Mouse (Mus musculus) embryonic stem cell, embryonic (primary cell): ENCODE results near the gene Fance.

Experiments used
- CTCF ChIA-PET, 4 experiments: fragments of 300-600 bp in 2 of 4; fragments of 350-600 bp in 2 of 4; sonication (Branson Sonifier 250); formaldehyde crosslinking; loops; one replicate each; lab custom pipeline; 2022; ENCODE audit warnings: inconsistent platforms in 2 of 4; lab: Charles Lee
- POLR2A ChIA-PET, 4 experiments: fragments of 300-600 bp in 2 of 4; fragments of 350-600 bp in 2 of 4; sonication (Branson Sonifier 250); formaldehyde crosslinking; loops; one replicate each; lab custom pipeline; 2022; ENCODE audit warnings: antibody characterized with exemption in 4 of 4, inconsistent platforms in 1 of 4; lab: Charles Lee

Fance gene

GRCm38 (mm10) chr17:28344050-28344607, 30.8 kb downstream of the Fance start:
- POLR2A ChIA-PET = interaction anchor here (1.0 to 45.8 kb wide), 6 partner anchors 12 to 31 kb away, joined by 3 to 990 read pairs (median 8); partner anchors contain the start of genes Fance (in 2 of the 4) and Rpl10a (in 1 of the 4)

GRCm38 (mm10) chr17:28344670-28345069, 31.4 kb downstream of the Fance start:
- POLR2A ChIA-PET = interaction anchor here (1.0 to 45.8 kb wide), 10 partner anchors 11 to 144 kb away, joined by 3 to 990 read pairs (median 6); partner anchors contain the start of genes Fance (in 2 of the 4) and Rpl10a (in 2 of the 4)
- CTCF ChIA-PET = interaction anchor here in 3 of 4 experiments (0.6 to 2.1 kb wide), 8 partner anchors 13 to 48 kb away, joined by 3 to 12 read pairs (median 4); partner anchors contain the start of gene Fance (in 1 of the 3)

More at GRCm38 (mm10) chr17:28344050-28344607, 30.8 kb downstream of the Fance start:
- CTCF ChIA-PET = interaction anchor here in 3 of 4 experiments (0.6 to 0.9 kb wide), 4 partner anchors 22 to 262 kb away, joined by 3 to 4 read pairs (median 4); no protein-coding TSS in a partner anchor

- ChIA-PET CTCF (interaction anchor here (0.5 to 2.1 kb wide), 11 partner anchors 13 to 1350 kb away, joined by 3 to 18 read pairs (median 4); partner anchors contain the start of gene Fance (in 1 of the 4)), POLR2A (interaction anchor here (0.6 to 45.8 kb wide), 14 partner anchors 11 to 163 kb away, joined by 3 to 990 read pairs (median 6); partner anchors contain the start of genes Fance (in 2 of the 4) and Rpl10a (in 2 of the 4))
These were observed 32.0 kb downstream of the Fance start for GRCm38 (mm10) chr17:28345271-28345721.

DNA sequence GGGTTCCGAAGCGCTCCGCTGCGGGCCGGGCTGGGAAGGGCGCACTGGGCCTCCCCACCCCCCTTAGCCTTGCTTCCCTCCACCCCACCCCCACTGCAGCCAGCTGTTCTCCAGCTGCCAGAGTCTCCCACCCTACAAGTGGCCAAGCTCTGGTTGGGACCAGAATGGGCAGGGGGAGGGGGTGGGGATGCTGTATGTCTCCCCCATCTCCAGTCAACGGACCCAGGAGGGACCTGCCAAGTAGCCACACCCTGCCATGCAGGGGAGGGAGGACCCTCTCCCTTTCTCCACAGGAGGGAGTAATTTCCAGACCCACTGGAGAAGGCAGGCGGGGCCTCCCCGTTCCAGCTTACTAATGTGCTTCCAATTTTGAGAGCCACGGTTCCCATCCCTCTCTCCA, 32.6 kb downstream of the Fance start:
- ChIA-PET POLR2A (interaction anchor here (0.6 to 45.8 kb wide), 14 partner anchors 10 to 260 kb away, joined by 3 to 990 read pairs (median 6); partner anchors contain the start of genes Rpl10a (in 2 of the 4) and Fance (in 1 of the 4)), CTCF (interaction anchor here (0.5 to 2.1 kb wide), 10 partner anchors 13 to 1350 kb away, joined by 3 to 12 read pairs (median 4); no protein-coding TSS in a partner anchor)

GRCm38 (mm10) chr17:28347327-28347726, 34.0 kb downstream of the Fance start:
- POLR2A ChIA-PET = interaction anchor here in 3 of 4 experiments (0.6 to 45.8 kb wide), 3 partner anchors 15 to 23 kb away, joined by 3 to 990 read pairs (median 3); partner anchors contain the start of genes Fance (in 1 of the 3) and Rpl10a (in 1 of the 3)
- CTCF ChIA-PET = no interaction called here

DNA sequence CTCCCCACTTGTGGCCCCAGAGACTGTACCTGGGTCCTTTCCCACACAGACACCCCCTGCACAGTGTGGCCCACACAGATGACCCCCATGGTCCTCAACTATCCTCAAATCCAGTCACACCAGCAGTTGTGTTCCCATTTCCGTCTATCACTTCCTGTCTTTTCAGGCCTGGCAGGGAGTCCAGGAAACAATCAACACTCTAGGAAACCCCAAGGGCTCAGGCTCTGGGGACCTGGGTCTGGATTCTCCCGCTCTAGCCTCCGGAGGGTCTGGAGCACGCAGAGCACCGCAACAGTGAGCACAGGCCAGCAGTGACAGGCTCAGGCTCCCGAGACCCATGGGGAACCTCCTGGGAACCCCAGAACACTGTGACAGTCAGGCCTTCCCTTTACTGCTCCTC, 34.9 kb downstream of the Fance start:
- POLR2A ChIA-PET = interaction anchor here (0.7 to 45.8 kb wide), 9 partner anchors 10 to 181 kb away, joined by 3 to 990 read pairs (median 8); partner anchors contain the start of genes Rpl10a (in 2 of the 4) and Fance (in 1 of the 4)
- CTCF ChIA-PET = interaction anchor here in 2 of 4 experiments (0.6 to 2.9 kb wide), 4 partner anchors 10 to 127 kb away, joined by 3 to 11 read pairs (median 7); no protein-coding TSS in a partner anchor

GRCm38 (mm10) chr17:28349264-28349880, 36.1 kb downstream of the Fance start:
- ChIA-PET POLR2A (interaction anchor here (0.6 to 45.8 kb wide), 18 partner anchors 8 to 200 kb away, joined by 3 to 990 read pairs (median 8); partner anchors contain the start of genes Rpl10a (in 2 of the 4), Fance (in 1 of the 4), Tulp1 (in 1 of the 4) and Zfp523 (in 1 of the 4)), CTCF (interaction anchor here in 3 of 4 experiments (0.5 to 2.9 kb wide), 11 partner anchors 8 to 176 kb away, joined by 3 to 11 read pairs (median 4); no protein-coding TSS in a partner anchor)

- CTCF ChIA-PET = interaction anchor here (0.5 to 2.9 kb wide), 23 partner anchors 9 to 375 kb away, joined by 3 to 11 read pairs (median 4); partner anchors contain the start of gene Def6 (in 1 of the 4)
- POLR2A ChIA-PET = interaction anchor here (0.5 to 45.8 kb wide), 26 partner anchors 8 to 689 kb away, joined by 3 to 990 read pairs (median 4); partner anchors contain the start of genes Rpl10a (in 2 of the 4), Tulp1 (in 2 of the 4), Fance (in 1 of the 4) and Zfp523 (in 1 of the 4)
These were observed 36.7 kb downstream of the Fance start for GRCm38 (mm10) chr17:28349901-28350465.

DNA sequence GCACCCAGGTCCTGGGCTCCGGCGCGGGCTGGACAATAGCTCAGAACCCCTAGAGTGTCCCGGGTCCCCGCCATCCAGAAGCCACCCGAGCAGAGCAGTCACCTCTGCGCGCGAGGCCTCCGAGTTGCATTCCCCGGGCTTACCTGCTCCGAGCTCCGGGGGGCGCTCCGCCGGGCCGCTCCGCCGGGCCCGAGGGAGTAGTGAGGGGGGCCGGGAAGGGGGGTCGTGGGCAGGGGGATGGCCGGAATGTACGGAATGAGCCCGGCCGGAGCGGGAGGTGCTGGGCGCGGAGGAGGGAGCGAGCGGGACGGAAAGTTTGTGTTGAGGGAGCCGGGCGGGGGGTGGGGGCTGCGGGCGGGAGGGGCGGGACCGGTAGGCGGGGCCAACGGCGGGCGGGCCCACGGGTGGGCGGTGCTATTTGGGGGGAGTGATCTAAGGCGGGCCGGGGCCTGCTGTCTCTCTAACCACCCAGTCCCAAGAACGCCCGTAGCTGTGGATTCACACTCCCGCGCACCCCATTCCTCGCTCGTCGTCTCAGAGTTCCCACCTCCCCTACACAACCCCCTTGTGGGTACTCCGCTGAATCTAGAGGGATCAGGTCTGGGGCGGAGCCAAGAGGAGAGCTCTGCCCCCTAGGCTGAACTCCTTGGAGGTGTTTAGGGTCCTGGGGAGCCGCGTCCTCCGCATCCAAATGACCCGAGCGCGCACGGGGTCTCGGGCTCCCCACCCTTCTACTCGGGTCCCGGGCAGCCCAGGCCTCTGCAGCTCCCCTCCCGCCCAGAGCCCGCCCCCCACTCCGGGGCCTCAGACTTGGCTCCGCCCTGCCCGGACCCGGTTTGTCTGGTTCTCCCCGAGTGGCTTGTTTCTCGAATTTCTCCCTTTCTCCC, 37.4 kb downstream of the Fance start, which contains the start of gene Tead3:
Gene Tead3, minus strand, starts transcription at position 352 of the 887 bp plus-strand sequence.
- POLR2A ChIA-PET = interaction anchor here (0.5 to 45.8 kb wide), 31 partner anchors 9 to 688 kb away, joined by 3 to 990 read pairs (median 4); partner anchors contain the start of genes Rpl10a (in 2 of the 4), Tulp1 (in 2 of the 4), Fance (in 1 of the 4) and Ppard (in 1 of the 4)

GRCm38 (mm10) chr17:28351353-28351890, 38.1 kb downstream of the Fance start:
- CTCF ChIA-PET = interaction anchor here in 3 of 4 experiments (0.7 to 2.9 kb wide), 9 partner anchors 9 to 636 kb away, joined by 3 to 11 read pairs (median 5); partner anchors contain the start of gene Rpl10a (in 1 of the 3)
- POLR2A ChIA-PET = interaction anchor here (0.6 to 45.8 kb wide), 20 partner anchors 8 to 172 kb away, joined by 3 to 990 read pairs (median 4); partner anchors contain the start of genes Rpl10a (in 2 of the 4), Tulp1 (in 2 of the 4), Fance (in 1 of the 4) and Ppard (in 1 of the 4)

More for the DNA sequence above, 37.4 kb downstream of the Fance start, which contains the start of gene Tead3:
- CTCF ChIA-PET = interaction anchor here (0.5 to 2.9 kb wide), 27 partner anchors 10 to 637 kb away, joined by 3 to 11 read pairs (median 4); partner anchors contain the start of genes Def6 (in 1 of the 4) and Rpl10a (in 1 of the 4)

DNA sequence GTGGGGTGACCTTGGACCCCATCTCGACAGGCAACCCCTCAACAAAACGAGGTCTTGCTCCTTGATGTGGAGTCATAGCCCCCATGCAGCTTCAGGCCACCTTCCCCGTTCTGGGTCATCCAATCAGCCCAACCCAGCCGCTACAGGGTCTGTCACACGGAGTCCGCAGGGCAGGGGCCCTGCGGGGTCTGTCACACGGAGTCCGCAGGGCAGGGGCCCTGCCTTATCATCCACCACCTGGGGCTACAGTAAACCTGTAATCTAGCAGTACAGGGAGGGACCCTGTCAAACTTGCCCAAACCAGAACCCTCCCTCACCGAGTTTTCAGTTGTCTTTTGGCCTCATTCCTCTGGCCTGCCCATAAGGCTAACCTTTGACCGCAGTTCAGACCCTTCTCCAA, 38.7 kb downstream of the Fance start:
- CTCF ChIA-PET = no interaction called here
- POLR2A ChIA-PET = interaction anchor here in 3 of 4 experiments (2.1 to 45.8 kb wide), 5 partner anchors 11 to 28 kb away, joined by 7 to 990 read pairs (median 29); partner anchors contain the start of genes Rpl10a (in 2 of the 3), Fance (in 1 of the 3) and Tulp1 (in 1 of the 3)

- ChIA-PET CTCF (interaction anchor here in 3 of 4 experiments (0.5 to 5.1 kb wide), 6 partner anchors 12 to 658 kb away, joined by 3 to 25 read pairs (median 4); no protein-coding TSS in a partner anchor), POLR2A (interaction anchor here in 3 of 4 experiments (0.6 to 45.8 kb wide), 11 partner anchors 10 to 169 kb away, joined by 3 to 990 read pairs (median 4); partner anchors contain the start of genes Rpl10a (in 2 of the 3) and Fance (in 1 of the 3))
These were observed 42.6 kb downstream of the Fance start for GRCm38 (mm10) chr17:28355871-28356270.

GRCm38 (mm10) chr17:28358576-28359261, 45.4 kb downstream of the Fance start:
- ChIA-PET CTCF (interaction anchor here (0.5 to 5.1 kb wide), 15 partner anchors 9 to 1285 kb away, joined by 3 to 25 read pairs (median 5); no protein-coding TSS in a partner anchor), POLR2A (interaction anchor here (0.5 to 45.8 kb wide), 16 partner anchors 8 to 170 kb away, joined by 3 to 990 read pairs (median 4); partner anchors contain the start of genes Rpl10a (in 2 of the 4), Tead3 (in 2 of the 4), Def6 (in 1 of the 4) and Fance (in 1 of the 4))
